Mouse (Mus musculus): ENCODE measurements around the gene Psap.

- TF ChIP-seq POLR2A (IDR thresholded peaks at IDR 0.05; ENCODE audit: borderline replicate concordance, extremely low read depth, insufficient read depth, insufficient read length, poor library complexity, severe bottlenecking) (no peak), CTCF (IDR thresholded peaks at IDR 0.05; ENCODE audit: borderline replicate concordance, extremely low read depth, insufficient read depth, insufficient read length) (no peak)
Observed at GRCm38 (mm10) chr10:60279941-60280301, 2.5 kb downstream of the Psap start.
